Mouse (Mus musculus): ENCODE measurements around the gene Aurka.

Gene Aurka

DNA sequence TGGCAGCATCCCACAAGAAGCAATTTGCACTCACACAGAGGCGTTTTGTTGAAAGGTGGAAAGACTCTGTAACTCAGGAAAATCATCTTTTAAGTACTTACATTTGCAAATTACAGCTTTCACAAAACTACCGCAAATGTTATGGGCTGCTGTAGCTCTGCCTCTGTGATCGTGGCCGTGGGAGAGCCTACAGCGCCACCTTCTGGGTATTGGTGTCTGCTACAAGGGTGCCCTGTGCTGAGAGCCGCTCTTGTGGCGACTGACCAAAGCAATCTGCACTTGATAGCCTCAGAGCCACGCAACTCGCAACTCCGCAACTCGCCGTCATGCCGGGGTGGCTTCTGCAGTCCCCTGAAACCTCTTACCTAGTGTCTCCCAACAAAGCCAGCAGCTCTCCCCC is 41.2 kb downstream of the Aurka start:
- peak; percentile 85 for DNase-seq (ENCODE audit: low read depth)

DNA sequence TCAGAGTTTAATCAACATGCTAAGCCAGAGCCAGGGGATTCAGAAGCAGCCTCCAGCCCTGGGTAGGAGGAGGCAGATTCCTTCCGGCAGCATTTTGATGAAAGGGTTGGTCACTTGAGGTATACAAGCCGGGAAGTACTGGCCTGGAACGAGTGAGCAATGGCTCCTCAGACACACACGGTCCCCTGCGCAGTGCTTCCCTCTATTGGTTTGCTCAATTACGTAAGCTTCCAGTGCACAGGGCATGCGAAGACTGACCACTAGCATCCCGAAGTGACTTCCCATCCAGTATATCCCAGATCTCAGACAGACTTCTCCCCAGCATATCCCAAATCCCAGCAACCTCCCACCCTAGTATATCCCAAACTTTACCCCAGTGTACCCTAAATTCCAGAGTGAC is 42.1 kb downstream of the Aurka start:
- no peak for DNase-seq (ENCODE audit: low read depth)

GRCm38 (mm10) chr2:172320878-172321277 is 49.5 kb downstream of the Aurka start:
- peak; percentile 81 for DNase-seq (ENCODE audit: low read depth)

- DNase-seq (ENCODE audit: low read depth), result no peak
Observed at GRCm38 (mm10) chr2:172311731-172312130, 58.6 kb downstream of the Aurka start.

DNA sequence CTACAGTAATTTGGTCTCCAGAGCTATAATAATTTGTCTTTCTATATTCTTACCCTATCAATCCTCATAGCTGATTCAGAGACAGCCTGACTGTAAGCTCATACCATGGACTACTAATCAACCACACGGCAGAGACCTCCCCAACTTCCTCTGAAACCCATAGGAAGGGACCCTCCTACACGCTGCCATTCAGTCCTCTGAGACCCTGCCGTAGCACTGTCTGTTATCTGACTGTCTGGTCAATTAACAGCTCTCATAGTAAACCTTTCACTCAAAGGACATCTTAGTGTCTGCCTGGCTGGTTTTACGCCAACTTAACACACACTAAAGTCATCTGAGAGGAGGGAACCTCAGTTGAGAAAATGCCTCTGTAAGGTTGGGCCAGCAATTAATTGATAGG is 63.8 kb downstream of the Aurka start:
- no peak for DNase-seq (ENCODE audit: low read depth)
